Mouse (Mus musculus): ENCODE results near the gene Sec61g. TPM values are rescaled to one million over a fixed set of nuclear protein-coding genes. Genes with fewer than 3 reads are reported as not detected.
A peak's percentile ranks its signal among the peaks of the same experiment; 100 is the strongest.

The Sec61g gene
- polyA plus RNA-seq, 1 experiment, result 16.4 TPM

- H3K4me3 ChIP-seq (ENCODE audit: control insufficient read depth, insufficient read depth, low read length), result peak overlapping the region; percentile 91
Observed at GRCm38 (mm10) chr11:16507385-16508051, 766 bp downstream of the Sec61g start.

GRCm38 (mm10) chr11:16505999-16506398 is 2.3 kb downstream of the Sec61g start:
- no peak for DNase-seq
- 97% methylated on average over 6 of the region's 6 CpGs for WGBS
- Histone ChIP-seq H3K4me3 (ENCODE audit: control insufficient read depth, insufficient read depth, low read length) (no peak overlapping the region), H3K27me3 (ENCODE audit: control insufficient read depth, insufficient read depth, low read length) (no peaks in the 10 kb centered on the region), H3K36me3 (ENCODE audit: control insufficient read depth, insufficient read depth, low read length) (peaks cover 20% of the 10 kb centered on the region), H3K27ac (ENCODE audit: control insufficient read depth, insufficient read depth, low read length) (no peak overlapping the region), H3K4me1 (replicated peaks; ENCODE audit: control insufficient read depth, insufficient read depth, low read length) (peaks cover 2% of the 10 kb centered on the region; the same call in 1 of the 2 replicates)
- TF ChIP-seq CTCF (IDR thresholded peaks at IDR 0.05; ENCODE audit: borderline replicate concordance, control insufficient read depth, extremely low read depth, insufficient read depth, low read length, poor library complexity), result no peak
- no peak for TF ChIP-seq POLR2A (IDR thresholded peaks at IDR 0.05; ENCODE audit: control insufficient read depth, extremely low read depth, insufficient read depth, low read length, poor library complexity)

More at GRCm38 (mm10) chr11:16507385-16508051, 766 bp downstream of the Sec61g start:
- DNase-seq, result no peak
- under 1% methylated on average over 26 of the region's 26 CpGs for WGBS
- Histone ChIP-seq H3K36me3 (ENCODE audit: control insufficient read depth, insufficient read depth, low read length) (peaks cover 13% of the 10 kb centered on the region), H3K4me1 (replicated peaks; ENCODE audit: control insufficient read depth, insufficient read depth, low read length) (peaks cover 2% of the 10 kb centered on the region; the same call in 1 of the 2 replicates), H3K27me3 (ENCODE audit: control insufficient read depth, insufficient read depth, low read length) (no peaks in the 10 kb centered on the region), H3K27ac (ENCODE audit: control insufficient read depth, insufficient read depth, low read length) (no peak overlapping the region)
- no peak for TF ChIP-seq POLR2A (IDR thresholded peaks at IDR 0.05; ENCODE audit: control insufficient read depth, extremely low read depth, insufficient read depth, low read length, poor library complexity)
- no peak for TF ChIP-seq CTCF (IDR thresholded peaks at IDR 0.05; ENCODE audit: borderline replicate concordance, control insufficient read depth, extremely low read depth, insufficient read depth, low read length, poor library complexity)

GRCm38 (mm10) chr11:16503150-16503549 is 5.1 kb downstream of the Sec61g start:
- H3K4me3 ChIP-seq (ENCODE audit: control insufficient read depth, insufficient read depth, low read length), result no peak overlapping the region
- H3K27me3 ChIP-seq (ENCODE audit: control insufficient read depth, insufficient read depth, low read length), result no peaks in the 10 kb centered on the region
- H3K36me3 ChIP-seq (ENCODE audit: control insufficient read depth, insufficient read depth, low read length), result peaks cover 27% of the 10 kb centered on the region
- WGBS, result 88% methylated on average over 5 of the region's 5 CpGs
- no peak overlapping the region for H3K27ac ChIP-seq (ENCODE audit: control insufficient read depth, insufficient read depth, low read length)
- H3K4me1 ChIP-seq (replicated peaks; ENCODE audit: control insufficient read depth, insufficient read depth, low read length), result peaks cover 2% of the 10 kb centered on the region; the same call in 1 of the 2 replicates
- no peak for TF ChIP-seq CTCF (IDR thresholded peaks at IDR 0.05; ENCODE audit: borderline replicate concordance, control insufficient read depth, extremely low read depth, insufficient read depth, low read length, poor library complexity)
- TF ChIP-seq POLR2A (IDR thresholded peaks at IDR 0.05; ENCODE audit: control insufficient read depth, extremely low read depth, insufficient read depth, low read length, poor library complexity), result no peak
- DNase-seq, result no peak

- TF ChIP-seq POLR2A (IDR thresholded peaks at IDR 0.05; ENCODE audit: control insufficient read depth, extremely low read depth, insufficient read depth, low read length, poor library complexity) (no peak), CTCF (IDR thresholded peaks at IDR 0.05; ENCODE audit: borderline replicate concordance, control insufficient read depth, extremely low read depth, insufficient read depth, low read length, poor library complexity) (no peak)
- Histone ChIP-seq H3K27ac (ENCODE audit: control insufficient read depth, insufficient read depth, low read length) (no peak overlapping the region), H3K36me3 (ENCODE audit: control insufficient read depth, insufficient read depth, low read length) (peaks cover 27% of the 10 kb centered on the region), H3K4me1 (replicated peaks; ENCODE audit: control insufficient read depth, insufficient read depth, low read length) (peaks cover 2% of the 10 kb centered on the region; the same call in 1 of the 2 replicates), H3K27me3 (ENCODE audit: control insufficient read depth, insufficient read depth, low read length) (no peaks in the 10 kb centered on the region), H3K4me3 (ENCODE audit: control insufficient read depth, insufficient read depth, low read length) (no peak overlapping the region)
- 85% methylated on average over 3 of the region's 3 CpGs for WGBS
- DNase-seq, result no peak
Observed at GRCm38 (mm10) chr11:16502744-16503143, 5.5 kb downstream of the Sec61g start.

- TF ChIP-seq POLR2A (IDR thresholded peaks at IDR 0.05; ENCODE audit: control insufficient read depth, extremely low read depth, insufficient read depth, low read length, poor library complexity) (no peak), CTCF (IDR thresholded peaks at IDR 0.05; ENCODE audit: borderline replicate concordance, control insufficient read depth, extremely low read depth, insufficient read depth, low read length, poor library complexity) (no peak)
- Histone ChIP-seq H3K27me3 (ENCODE audit: control insufficient read depth, insufficient read depth, low read length) (no peaks in the 10 kb centered on the region), H3K36me3 (ENCODE audit: control insufficient read depth, insufficient read depth, low read length) (peaks cover 23% of the 10 kb centered on the region), H3K27ac (ENCODE audit: control insufficient read depth, insufficient read depth, low read length) (no peak overlapping the region), H3K4me3 (ENCODE audit: control insufficient read depth, insufficient read depth, low read length) (no peak overlapping the region), H3K4me1 (replicated peaks; ENCODE audit: control insufficient read depth, insufficient read depth, low read length) (no peaks in the 10 kb centered on the region)
- 92% methylated on average over 1 of the region's 1 CpGs for WGBS
- no peak for DNase-seq
Observed at GRCm38 (mm10) chr11:16498756-16499680, 9.3 kb downstream of the Sec61g start.

Other genes starting within 250 kb of the Sec61g start
- gene Egfr, start 243.7 kb upstream of the Sec61g start, polyA plus RNA-seq (2012; rRNA removed), result 15.6 and 17.4 TPM in 2 replicates